Mouse (Mus musculus) cerebellum, adult 18-20 months (tissue): Measurements from ENCODE around the gene Ms4a6b.
"Not testable (repeated sequence)": the region's sequence is repeated elsewhere in the genome, so short reads cannot be mapped to it uniquely, and the experiment has no call there.

Source experiments
- DNase-seq, 2 experiments: peaks; one replicate each; pipeline ENCODE4 v3.0.0; 2021

The Ms4a6b gene

DNA sequence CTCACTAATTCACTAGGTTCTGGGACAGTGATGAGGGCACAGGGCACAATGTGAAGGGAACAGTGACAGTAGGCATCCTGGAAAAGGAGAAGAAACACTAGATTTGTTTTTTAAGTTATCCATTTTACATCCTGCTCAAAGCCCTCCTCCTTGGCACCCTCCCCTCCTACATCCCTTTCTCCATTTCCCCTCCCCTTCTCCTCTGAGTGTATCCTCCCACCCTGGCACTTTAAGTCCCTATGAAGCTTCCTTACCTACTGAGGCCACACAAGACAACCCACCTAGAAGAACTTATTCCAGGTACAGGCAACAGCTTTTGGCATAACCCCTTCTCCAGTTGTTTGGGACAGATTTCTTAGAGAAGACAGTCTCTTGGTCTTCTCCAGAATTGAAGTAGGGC, at the start of gene Ms4a6b:
Ms4a6b (plus strand) TSS at position 267 of the 400 bp plus-strand sequence.
- DNase-seq: no peak

DNA sequence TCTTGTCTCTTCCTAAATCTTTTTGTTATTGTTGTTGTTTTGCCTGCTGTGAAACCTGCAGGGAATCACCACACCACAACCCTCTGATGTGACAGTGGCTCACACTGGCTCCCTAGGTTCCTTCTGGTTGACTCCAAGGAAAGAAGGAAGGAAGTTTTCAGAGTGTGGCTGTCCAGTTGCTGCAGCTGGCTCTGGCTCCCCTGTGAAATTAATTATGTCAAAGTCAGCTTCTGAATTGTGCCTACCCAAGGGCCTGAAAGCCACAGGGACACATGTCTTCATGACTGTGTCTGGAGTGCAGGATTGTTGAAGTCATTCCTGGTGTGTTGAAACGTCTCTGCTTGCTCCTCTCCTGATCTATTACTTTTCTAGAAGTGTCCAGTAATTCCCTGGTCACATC, 48.0 kb upstream of the Ms4a6b start:
- not testable (repeated sequence) for DNase-seq

DNA sequence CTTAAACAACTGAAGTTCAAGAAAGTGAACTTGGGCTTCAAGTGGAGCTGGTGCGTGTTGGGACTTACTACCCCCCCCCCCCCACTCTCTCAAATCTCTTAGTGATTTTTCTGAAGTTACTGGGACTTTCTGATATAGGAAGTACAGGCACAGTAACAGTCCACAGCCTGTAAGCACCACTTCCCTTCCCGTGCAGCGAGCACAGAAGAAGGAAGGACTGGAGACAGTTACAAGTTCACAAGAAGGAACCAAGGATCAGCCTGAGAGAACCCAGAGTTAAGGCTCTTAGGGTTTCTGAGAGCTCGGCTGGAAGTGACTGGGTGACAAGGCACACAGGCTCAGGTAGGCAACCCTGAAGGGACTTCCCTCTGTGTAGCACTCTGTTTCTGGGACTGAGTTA, 47.1 kb upstream of the Ms4a6b start, which contains the start of gene Ms4a6c:
Ms4a6c (plus strand) TSS at position 152 of the 400 bp plus-strand sequence.
- not testable (repeated sequence) for DNase-seq

DNA sequence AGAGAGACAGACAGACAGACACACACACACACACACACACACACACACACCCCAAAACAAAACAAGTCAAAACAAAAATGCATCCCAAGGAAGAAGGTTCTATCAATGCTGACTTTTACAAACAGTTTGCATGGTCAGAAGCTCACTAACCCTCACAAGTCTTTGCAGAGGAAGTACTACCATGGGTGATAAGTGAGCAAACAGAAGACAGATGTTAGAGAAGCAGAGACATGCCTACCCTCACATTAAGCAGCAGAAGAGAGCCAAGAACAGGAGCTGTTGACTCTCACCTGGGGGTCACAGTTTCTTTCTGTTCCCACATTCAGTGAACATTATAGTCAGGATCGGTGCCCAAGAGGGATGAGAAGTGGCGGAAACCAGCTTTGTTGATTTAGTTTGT, 36.6 kb upstream of the Ms4a6b start:
- no peak for DNase-seq

DNA sequence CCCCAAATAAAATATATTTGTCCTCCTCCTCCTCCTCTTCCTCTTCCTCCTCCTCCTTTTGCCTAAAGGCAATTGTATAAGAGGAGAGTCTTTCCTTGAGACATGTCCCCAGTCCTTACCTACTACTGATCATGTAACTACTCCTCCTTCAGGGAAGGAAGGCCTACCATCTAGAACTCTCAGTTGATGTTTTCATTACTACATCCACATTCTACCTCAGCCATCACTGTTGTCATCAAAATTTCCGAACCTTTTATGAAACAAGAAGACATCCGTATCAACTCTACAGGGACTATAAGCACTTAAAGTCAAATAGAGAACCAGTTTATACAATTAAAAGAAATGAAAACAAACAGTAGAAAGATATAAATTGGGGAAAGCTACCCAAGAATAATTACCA, 33.6 kb upstream of the Ms4a6b start:
- DNase-seq: no peak

DNA sequence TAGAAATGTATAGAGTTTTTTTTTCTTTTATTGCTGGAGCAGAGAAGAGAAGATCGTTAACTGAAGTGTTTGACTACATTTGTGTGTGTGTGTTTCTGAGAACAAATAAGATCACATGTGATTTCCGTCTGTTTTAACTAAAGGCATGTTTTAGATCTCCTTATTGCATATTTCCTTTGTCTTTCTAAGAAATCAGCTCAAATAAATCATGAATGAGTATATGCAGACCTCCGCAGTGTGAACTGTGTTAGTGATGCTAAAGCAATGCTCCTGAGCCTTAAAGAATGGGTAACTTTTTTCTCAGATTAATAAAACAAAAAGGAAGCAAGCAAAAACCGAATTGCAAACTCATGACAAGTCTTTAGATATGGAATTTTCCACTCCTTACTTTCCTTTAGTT, 32.4 kb upstream of the Ms4a6b start:
- no peak for DNase-seq

DNA sequence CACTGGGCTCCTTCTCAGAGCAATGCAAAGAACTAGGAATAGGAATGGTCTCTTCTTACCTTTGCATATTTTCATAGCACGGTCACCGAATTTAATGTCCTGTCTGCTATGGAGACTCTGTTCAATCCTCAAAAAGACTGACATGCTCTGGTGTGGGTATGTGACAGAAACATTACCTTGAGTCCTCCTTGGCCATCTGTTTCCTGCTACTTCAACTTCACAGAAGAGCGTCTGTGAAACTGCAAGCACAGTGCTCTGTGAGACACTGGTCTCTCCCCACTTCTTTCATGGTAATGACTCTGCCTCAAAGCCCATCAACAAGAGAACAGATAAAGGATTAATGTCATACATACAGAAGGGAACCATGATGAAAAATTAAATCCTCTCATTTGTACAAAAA, 31.9 kb upstream of the Ms4a6b start:
- no peak for DNase-seq

DNA sequence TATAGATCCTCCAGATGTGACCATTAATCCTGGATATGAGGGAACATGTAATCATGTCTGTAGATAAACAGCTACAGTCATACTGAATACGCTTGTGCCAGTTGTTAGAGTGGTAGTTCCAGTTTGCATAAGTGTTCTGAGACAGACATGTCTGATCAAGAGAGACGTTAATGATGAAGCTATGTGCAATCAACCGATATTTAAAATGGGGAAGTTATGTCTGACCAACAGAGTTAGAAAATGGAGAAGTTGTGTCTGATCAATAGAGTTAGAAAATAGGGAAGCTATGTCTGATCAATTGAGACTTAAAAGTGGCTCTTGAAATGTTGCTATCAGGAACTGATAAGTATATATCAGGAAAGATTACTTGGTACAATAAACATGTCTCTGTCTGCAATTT, 31.0 kb upstream of the Ms4a6b start:
- no peak for DNase-seq

DNA sequence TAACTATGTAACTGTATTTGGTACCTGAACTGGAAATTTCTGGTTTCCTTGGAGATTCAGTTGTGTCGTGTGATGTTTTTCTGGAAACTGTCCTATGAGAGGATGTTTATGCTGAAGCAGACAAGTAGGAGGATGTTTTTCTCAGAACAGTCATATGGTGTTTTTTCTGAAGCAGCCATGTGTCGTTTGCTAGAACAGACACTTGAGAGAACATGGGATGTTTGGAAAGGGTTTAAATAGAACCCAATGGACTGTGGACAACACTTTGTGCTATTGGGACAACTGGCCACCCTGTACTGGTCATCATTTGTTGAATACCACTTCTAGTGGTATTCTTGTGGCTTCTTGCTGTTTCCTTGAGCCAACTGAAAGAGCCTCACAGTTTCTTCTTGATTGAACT, 30.6 kb upstream of the Ms4a6b start, which contains the start of gene Gm8369:
Gm8369 (plus strand) TSS at position 193 of the 400 bp plus-strand sequence.
- no peak for DNase-seq

DNA sequence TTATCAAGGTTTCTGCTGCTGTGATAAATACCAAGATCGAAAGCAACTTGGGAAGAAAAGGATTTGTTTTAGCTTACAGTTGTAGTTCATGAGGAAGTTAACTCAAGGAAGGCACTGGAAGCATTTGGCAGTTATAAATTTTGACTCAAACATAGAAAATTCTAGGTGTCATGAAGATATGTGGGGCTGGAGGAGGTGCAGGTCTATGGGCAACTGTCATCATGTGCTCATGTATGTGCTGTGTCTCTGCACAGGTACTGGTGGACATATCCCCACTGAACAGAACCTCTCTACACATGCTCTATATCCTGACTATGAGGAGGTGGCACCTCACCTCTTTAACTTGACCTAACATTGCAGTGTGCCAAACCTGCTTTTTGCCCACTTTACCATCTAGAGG, 29.7 kb upstream of the Ms4a6b start:
- no peak for DNase-seq

DNA sequence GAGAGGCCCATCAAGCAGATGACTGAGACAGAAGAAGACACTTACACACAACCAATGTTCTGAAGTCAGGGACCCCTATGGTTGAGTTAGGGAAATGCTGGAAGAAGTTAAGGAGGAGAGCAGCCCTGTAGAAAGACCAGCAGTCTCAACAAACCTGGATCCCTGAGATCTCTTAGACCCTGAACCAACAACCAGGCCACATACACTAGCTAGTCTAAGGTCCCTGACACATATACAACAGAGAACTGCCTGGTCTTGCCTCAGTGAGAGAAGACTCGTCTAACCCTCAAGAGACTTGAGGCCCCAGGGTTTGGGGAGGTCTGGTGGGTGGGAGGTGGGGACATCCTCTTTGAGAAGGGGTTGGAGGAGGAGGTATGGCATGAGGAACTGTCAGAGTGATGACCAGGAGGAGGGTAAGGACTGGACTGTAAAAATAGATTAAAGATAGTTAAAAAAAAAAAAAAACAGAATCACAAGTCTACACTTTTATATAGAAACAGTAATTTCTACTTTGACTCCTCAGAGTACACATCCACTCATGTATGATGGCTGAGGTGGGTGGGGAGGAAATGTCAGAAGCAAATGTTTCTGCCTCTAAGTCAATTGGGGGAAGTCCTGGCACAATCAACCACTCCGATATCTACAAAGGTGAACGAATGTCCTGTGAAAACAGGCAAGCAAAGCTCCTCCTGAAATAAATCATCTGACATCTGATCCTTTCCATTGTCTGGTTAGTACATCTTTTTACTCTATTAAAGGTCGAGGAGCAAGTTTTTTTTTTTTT, 24.7 kb upstream of the Ms4a6b start:
- no peak for DNase-seq

DNA sequence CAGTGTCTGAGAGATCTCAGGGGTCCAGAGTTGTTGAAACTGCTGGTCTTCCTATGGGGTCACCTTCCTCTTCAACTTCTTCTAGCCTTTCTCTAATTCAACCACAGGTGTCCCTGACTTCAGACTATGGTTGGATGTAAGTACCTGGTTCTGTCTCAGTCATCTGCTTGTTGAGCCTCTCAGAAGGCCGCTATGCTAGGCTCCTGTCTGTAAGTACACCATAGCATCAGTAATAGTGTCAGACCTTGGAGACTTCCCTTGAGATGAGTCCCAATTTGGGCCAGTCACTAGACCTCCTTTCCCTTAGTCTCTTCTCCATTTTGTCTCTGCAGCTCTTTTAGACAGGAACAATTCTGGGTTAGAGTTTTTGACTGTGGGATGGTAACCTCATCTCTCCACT, 23.6 kb upstream of the Ms4a6b start:
- no peak for DNase-seq

DNA sequence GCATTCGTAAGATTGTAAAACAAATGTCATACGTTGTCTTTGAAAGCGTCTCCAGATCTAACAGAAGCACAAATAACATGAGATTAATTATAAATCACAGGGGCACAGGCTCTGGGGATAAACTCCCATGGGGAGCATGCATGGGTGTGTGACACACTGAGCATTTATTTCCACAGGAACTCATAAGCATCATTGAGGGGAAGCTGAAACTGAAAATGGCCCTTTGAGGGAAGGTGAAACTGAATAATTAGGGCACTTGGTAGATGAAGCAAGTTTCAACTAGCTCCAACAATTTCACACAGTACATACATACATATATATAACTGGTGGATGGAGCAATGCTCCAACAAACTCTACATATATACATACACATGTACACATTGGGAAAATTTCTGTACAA, 21.8 kb upstream of the Ms4a6b start:
- no peak for DNase-seq

DNA sequence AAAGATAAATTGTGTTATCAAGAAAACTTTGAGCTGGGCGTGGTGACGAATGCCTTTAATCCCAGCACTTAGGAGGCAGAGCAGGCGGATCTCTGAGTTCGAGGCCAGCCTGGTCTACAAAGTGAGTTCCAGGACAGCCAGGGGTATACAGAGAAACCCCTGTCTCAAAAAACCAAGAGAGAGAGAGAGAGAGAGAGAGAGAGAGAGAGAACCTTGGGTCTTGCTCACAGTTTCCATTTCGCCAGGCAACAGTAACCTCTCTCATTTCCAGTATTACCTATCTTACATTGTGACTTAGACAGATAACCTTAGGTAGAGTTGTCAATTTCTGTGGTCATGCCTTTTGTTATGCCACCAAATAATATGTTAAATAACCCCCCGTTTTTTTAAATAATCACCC, 20.0 kb upstream of the Ms4a6b start:
- no peak for DNase-seq

DNA sequence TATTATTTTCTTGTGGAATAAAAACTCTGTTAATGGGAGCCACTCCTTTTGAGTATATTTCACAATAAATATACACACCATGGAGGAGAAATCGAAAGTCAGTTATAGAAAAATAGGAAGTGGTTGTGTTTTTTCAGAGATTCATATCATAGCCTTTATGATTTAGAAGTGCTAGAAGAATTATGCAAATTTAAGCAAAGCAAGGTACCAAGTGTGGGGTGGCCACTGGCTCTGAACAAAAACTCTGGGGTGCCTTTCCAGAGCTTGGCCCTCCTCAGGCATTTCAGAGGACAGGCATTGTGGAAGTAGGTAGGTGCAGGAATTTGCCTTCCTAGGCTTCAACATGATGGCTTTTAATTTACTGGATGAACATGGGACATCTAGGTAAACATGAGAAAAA, 19.0 kb upstream of the Ms4a6b start:
- not testable (repeated sequence) for DNase-seq

DNA sequence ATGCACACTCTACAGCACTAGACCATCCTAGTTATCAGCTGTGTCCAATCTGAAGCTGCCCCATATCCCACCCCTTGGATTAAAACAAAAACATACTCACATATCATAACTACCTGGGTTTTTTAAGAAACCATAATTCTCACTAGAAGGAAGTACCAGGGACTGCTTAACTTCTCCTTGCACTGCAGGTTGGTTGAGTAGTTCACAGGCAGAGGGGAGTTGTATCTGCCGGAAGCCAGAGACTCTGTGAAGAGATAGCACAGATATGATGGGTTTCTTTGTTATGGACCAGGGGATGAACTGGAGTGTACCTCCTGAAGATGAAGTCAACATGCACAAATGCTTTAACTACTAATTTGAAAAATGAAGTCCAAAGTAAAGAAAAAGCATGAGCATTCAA, 15.5 kb upstream of the Ms4a6b start:
- no peak for DNase-seq

DNA sequence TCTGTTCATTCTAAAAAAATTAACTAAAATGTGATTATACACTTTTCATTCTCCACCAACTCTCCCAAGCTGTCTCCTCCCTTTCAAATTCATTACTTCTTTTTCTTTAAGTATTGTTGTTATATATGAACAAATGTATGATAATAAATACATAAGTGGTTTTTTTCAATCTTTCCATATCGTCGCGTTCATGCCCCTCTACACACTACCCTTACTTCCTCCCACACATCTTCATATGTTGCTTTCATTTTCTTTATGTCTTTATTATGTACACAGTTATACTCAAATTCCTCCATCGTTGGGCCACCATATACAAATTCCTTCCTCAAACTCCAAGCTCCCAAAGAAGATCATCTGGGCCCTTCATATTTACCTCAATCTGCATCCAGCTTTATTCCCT, 15.0 kb upstream of the Ms4a6b start:
- no peak for DNase-seq

DNA sequence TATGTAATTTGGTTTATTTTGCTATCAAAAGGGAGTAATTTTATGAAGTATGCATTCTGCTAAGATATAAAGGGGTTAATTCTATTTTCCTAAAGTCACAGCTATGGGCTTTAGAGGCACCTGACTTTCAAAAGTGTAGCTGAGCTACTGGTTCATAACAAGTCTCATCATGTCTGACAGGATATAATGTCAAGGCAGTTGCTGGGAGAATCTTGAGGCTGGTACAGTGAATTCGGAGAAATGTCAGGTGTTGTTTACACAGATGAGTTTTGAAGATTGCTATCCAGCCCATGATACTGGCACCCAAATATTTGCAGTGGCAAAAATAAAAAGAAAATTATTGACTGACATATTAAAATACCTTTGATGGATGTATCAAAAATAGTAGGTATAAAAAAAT, 11.5 kb upstream of the Ms4a6b start:
- DNase-seq: no peak

DNA sequence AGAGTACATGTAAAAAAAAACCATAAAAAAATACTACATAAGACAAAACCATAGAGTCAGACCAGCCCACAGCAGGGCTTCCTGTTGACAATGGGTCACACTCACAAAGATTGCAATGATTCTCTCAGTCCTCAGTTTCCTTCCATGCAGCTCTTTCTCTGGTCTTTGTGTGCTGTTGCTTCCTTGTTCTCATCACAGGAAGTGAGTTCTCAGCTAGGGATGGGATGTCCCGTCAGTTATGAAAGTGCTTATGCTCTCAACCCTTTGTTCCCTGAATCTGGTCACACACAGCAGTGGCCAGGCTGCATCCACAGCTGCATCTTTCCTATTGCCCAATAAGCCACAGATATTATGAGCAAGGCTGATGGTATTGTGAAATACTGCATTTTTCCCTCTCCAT, 2.9 kb upstream of the Ms4a6b start:
- no peak for DNase-seq

DNA sequence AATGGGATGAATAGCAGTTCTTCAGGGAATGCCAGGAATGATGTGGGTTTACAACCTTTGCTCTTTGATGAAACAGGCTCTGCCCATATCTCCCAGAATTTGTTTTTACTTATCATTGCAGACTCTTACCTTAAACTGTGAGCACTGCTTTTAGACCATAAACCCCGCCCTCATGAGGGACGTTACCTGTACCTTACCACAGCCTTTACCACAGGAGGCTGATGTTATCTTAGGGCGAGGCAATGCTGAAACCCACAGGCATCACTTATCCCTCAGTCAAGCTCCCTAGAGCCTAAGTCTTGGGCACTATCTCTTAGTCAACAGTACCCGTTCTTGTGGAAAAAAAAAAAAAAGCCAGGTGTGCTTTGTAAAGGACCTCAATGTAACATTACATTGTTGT, 533 bp downstream of the Ms4a6b start:
- no peak for DNase-seq

DNA sequence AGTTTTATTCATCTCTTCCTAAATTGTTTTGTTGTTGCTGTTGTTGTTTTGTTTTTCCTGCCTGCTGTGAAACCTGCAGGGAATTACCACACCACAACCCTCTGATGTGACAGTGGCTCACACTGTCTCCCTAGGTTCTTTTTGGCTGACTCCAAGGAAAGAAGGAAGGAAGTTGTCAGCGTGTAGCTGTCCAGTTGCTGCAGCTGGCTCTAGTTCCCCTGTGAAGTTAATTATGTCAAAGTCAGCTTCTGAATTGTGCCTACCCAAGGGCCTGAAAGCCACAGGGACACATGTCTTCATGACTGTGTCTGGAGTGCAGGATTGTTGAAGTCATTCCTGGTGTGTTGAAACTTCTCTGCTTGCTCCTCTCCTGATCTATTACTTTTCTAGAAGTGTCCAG, 1.1 kb downstream of the Ms4a6b start:
- DNase-seq: not testable (repeated sequence)

DNA sequence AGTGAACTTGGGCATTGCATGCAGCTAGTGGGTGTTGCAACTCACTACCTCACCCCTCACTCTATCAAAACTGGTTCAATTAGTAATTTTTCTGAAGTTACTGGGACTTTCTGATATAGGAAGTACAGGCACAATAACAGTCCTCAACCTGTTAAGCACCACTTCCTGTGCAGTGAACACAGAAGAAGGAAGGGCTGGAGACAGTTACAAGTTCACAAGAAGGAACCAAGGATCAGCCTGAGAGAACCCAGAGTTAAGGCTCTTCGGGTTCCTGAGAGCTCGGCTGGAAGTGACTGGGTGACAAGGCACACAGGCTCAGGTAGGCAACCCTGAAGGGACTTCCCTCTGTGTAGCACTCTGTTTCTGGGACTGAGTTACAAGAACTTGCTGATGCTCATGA, 2.0 kb downstream of the Ms4a6b start:
- not testable (repeated sequence) for DNase-seq

DNA sequence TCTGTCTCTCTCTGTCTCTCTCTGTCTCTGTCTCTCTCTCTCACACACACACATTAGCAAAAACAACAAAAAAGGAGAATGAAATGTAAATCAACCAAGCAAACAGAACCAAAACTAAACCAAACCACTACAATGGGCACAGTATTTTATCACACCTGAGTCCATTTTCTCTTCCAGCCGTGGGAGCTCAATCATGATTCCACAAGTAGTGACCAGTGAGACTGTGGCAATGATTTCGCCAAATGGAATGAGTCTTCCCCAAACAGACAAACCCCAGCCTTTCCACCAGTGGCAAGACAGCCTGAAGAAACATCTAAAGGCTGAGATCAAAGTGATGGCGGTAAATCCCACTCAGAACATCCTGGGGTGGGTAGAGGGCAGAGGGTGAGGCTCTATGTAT, 3.8 kb downstream of the Ms4a6b start:
- no peak for DNase-seq

DNA sequence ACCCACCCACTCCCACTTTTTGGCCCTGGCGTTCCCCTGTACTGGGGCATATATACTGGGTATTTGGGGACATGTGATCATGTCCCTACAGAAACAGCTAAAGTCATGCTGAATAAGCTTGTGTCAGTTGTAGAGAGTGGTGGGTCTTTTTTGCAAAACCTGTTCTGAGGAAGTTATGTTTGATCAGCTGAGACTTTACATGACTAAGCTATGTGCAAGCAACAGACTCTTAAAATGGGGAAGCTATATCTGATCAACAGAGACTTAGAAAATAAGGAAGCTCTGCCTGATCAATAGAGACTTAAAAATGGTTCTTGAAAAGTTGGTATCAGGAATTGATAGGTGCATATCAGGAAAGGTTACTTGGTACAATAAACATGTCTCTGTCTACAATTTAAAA, 17.1 kb downstream of the Ms4a6b start:
- no peak for DNase-seq

DNA sequence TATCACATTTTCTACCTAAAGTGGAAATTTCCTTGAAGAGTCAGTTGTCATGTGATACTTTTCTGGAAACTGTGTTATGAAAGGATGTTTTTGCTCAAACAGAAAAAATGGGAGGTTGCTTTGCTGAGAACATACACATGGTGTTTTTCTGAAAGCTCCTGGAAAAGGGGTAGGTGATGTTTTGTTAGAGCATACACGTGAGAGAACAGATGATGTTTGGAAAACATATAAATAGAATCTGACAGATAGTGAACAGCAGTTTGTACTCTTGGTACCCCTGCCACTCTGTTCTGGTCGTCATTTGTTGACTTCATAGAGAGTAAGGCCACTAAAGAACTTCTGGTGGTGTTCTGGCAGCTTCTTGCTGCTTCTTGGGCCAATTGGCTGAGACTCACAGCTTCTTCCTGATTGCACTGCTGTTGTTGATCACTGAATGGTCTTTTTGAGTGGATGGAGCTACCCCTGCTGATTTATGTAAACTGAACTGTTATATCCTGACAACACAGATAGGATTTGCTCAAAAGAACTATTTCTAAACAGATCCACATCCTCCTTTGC, 17.7 kb downstream of the Ms4a6b start:
- no peak for DNase-seq
